Mouse (Mus musculus) layer of hippocampus, postnatal 36 days (tissue): ENCODE results near the gene Cir1. TPM values are rescaled to one million over a fixed set of nuclear protein-coding genes. Genes with fewer than 3 reads are reported as not detected.

Source experiments
- DNase-seq, 2 experiments: peaks; one replicate each; pipeline ENCODE4 v3.0.0; 2022
- total RNA-seq, 2 experiments: library from RNA; stranded (reverse); gene quantifications; 2 replicates each; pipeline ENCODE4 v1.2.3; 2021

Gene Cir1
- total RNA-seq, 2 experiments from 2014 or later = 26.0 to 27.3 TPM

DNA sequence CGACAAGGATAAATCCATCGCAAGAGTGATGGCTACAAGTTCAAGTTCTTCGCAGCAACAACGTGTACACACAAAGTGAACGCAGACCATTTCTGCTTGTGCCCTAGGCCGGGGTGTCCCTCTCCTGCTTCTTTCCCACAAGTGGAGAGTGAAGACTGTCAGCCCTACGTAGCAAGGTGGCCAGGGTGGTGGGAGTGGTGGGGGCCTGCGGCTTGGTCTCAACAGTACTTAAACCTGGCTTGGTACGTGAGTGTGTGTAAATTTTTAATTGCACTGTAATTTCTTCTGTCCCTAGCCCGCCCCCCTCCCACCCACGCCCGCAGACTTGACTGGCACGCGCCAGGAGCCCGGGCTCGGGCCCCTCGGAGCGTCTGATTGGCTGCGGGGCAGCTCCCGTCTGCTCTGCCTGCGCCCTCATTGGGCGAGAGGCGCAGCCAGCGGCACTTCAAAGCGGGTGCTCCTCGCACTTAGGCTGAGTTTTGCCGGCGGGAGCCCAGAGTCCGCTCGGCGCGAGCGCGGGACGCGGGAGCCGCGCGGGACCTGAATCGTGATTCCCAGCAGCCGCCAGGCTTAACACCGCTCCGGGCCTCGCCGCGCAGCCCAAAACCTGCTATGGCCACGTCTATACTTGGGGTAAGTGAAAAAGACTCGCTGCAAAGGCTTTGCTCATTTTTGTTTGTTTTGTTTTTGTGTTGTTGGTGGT lies 40.9 kb downstream of the Cir1 start, which contains the start of gene Sp9:
Gene Sp9, plus strand, starts transcription at position 467 of the 703 bp plus-strand sequence.
- peak; percentile 34 to 41 for DNase-seq

DNA sequence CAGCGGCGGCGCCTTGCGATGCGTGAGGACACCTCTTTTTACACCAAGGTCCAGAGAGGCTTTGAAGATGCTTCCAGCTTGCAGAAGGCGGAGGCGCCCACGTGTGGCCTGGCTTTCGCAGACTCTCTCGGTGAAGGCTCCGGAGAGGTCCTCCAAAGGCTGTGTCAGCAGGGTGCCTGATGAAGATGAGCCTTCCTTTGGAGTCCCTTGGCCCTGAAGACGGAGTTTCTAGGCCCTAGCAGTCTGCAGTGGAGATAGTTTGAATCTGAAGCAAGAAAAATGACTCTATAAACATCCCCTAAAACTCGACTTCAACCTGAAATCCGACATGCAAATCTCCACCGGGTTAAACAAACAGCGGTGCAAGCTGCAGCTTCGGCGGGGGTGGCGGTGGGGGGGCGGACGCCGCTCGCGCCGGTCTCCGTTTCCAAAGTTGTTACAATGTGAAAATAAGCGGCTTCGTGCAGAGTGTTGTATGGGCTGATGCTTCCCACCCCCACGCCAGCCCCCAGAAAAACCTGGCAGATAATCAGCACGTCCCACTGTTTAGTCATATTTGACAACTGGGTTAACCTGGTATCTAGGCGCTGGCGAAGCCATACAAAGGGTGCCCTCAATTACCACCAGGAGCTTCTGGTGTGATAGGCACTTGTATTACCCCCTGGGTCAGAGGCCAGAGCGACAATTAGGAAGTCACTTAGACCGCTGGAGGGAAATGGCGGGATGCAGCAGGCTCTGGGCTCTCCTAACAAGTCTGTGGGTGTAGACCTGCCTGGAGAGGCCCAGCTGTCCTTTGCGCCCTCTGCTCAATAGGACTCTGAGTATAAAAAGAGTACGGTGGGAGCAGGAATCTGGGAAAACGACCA lies 41.7 kb downstream of the Cir1 start:
- peak in 1 of 2 experiments; percentile 24 for DNase-seq

DNA sequence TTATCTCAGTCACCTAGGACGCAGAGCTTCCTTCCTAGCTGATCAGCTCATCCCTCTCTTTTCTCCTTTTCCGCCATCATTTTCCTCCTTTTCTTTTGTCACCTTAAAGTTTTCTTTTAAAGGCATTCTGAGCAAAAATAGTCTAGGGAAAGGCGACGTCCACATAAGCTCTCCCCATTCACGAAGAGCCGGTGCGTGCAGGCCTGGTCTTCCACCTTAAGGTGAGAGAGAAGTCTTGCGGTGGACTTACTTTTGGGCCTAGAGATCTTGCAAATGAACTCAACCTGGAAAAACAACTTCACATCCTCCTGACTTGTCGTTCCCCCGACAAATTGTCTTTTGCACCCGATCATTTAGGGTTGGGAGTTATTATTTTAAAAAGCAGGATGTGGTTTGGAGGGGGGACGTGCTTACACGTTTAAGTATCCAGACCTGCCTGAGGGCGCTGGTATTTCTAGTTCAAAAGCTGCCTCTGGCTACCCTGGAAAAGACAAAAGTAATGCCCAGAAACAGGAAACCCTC lies 42.4 kb downstream of the Cir1 start:
- no peak for DNase-seq

DNA sequence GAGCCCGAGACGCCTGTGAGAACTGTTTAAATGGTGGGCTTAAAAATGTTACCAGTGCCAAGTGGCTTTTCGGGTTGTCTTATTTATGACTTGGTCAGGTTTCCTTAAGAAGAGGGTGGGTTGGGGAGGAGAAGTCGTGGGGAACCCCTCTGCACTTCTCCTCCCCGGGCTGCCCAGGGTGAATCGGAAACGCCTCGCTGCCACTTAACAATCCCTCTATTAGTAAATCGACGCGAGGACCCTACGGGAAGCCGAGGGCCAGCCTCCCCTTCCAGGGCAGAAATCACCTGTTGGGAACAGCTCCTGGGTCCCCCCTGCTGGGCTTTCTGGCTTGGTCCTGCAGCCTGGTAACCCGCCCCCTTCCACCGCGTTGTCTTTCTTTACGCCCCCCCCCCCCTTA lies 42.8 kb downstream of the Cir1 start:
- DNase-seq = no peak

DNA sequence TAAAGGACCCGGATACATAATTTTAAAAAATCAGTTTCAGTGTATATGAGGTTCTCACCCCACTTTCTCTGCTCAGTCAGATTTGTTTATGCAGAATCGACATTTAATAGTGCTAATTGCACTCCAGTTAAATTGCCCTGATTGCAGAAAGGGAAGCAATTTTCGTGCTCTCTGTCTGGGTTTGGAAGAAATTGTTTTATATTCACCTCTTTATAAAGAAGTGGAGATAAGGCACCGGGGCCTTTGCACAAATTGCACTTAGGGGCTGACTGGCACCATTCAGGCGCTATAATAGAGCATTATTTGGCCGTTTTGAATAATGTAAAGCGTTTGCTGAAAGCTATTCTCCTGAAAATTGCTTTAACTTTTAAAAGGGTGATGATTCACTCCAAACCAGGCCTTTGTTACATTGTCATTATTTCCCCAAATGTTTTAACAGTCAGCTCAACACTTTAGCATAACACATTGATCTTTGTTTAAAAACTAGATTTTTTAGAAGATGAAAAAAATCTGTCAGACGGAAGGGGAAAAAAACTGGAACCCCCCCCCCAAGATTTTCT lies 43.6 kb downstream of the Cir1 start:
- DNase-seq = no peak

DNA sequence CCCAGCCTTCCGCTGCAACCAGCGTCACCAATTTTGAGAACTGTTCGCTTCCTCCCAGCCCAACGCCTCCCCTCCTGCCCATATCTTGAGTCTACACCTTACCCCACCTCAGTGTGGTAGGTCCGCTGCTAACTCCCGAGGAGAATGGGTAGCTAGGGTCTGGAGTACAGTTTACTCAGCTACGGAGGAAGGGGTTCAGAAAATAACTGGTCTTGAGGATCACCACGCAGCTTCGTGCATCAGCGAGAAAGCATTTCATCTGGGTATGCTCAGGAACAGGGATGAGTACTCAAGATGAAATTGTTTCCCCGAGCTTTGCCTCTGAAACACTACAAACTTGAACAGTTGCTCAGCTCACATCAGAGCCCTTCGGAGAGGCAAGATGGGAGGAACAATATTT lies 44.2 kb downstream of the Cir1 start:
- no peak for DNase-seq

DNA sequence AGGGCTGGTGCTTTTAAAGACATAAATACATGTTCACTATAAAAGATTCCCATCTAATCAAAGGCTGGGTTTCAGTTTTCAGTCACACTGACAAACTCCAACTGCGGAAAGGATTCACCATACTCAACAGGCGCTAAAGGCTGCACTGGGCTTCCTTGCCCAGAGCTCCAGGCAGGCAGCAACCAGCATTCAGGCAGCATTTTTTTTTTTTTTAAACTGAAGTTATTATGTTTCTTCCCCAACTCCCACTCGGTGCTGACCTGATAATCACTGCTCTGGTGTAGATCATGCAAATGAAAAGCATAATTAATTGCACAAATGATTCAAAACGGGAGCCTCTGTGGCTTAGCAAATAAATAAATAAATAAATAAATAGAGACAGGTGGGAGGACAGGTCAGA lies 44.7 kb downstream of the Cir1 start:
- DNase-seq = no peak

DNA sequence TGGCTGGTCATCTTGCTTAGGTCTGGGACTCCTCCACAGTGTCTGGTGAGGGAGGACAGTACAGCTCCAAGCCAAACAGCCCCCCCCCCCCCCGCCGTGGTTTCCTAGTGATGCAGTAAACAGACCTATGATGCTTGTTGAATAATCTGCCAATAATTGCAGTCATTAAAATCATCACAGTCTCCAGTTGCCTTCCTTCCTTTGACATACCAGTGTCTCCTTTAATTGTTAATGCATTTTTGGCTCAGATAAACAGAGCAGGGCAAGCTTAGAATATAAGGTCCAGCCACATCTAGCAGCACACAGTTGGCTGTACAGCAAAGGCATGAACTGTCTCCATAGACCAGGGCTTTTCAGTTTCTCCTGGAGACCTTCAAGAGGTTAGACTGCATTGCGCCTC lies 45.3 kb downstream of the Cir1 start:
- DNase-seq = no peak

DNA sequence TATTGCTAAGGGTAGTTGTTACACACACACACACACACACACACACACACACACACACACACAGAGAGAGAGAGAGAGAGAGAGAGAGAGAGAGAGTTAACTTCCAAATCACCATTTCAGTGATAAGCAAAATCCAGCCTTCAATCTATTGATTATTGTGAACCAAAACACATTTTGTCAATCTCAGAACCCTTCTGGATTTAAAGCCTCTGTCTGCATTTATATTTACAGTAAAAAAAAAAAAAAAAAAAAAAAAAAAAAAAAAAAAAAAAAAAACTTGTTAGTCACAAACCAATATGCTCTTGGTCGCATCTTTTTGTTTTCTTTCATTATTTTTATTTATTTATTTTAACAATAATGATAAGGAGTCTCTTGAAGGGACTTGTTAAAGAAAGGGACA lies 45.9 kb downstream of the Cir1 start:
- no peak for DNase-seq

DNA sequence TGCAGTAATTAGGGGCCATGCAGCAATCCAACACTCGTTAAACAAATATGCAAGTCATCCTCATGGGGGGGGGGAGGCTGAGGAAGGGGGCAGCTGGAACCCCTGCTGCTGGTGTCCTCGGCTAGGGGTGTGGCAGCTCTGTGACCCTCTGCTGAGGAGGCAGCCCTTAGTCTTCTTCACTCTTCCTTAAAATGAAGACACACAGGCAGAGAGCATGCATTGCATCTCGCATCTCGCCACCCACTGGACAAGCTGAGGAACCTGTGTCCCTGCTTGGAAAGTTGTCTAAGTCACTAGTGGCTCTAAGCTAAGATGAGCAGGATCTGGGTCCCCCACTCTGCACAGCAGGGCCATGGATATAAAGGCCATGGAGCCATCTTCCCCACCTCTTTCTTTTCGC lies 46.5 kb downstream of the Cir1 start:
- no peak for DNase-seq

DNA sequence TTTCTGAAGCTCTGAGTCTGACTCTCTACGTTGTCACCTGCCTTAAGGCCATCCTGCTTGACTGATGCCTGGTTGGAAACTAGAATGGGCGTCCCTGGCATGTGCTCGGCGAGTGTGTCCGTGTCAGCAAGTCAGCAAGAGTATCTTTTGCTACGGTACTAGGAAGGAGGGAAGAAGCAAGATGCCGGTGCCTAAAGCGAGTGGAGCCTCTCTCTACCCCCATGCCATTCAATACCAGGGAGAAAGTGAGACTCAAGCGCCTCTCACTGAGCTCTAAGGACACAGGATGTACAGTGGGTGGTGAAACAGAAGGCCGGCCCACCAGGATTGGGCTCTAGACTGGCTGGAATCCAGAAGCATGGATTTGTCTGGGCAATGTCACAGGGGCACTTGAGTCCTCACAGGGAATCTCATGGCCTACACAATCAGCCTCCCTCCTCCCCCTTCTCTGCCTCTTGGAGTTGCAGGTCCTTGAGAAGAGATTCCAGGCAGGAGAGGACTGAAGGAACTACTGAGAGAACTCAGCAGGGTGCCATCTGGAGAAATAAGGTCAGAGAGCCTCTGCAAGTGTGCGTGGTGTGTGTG lies 47.8 kb downstream of the Cir1 start:
- no peak for DNase-seq

DNA sequence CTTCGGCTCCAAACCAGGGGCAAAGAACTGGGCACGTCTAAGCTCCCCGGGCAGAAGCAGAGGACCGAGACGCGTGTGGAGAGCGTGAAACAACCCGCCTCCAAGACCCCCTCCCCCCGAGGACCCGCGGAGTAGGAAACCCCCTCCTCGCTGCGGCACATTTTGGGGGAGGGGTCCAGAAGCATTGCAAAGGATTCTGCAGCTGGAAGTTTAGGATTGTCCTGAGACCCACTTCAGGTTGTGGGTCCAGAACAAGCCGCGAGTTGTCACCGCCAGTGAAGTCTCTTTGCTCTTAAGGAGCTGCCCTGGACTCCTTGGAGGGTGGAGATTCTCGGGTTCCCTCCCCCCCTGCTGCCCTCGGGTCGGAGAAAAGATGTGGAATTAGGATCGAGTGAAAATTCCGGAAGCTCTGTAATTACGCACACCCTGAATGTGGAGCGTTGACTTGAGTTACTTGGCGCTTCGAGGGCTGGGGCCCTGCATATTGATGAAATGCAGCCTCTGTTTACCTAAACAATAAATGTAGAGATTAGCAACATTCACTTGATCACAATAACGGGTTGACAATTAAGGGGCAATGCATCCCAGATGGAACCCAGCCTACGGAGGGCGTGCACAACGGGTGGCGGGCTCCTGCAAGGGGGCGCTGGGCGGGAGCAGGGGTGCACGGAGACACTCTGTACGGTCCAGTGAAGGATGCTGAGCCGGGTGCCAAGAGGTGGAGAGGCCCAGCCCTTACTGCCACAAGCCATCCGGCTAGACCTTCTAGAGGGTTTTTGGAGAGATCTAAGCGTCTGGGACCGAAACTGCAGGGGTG lies 48.5 kb downstream of the Cir1 start:
- no peak for DNase-seq

DNA sequence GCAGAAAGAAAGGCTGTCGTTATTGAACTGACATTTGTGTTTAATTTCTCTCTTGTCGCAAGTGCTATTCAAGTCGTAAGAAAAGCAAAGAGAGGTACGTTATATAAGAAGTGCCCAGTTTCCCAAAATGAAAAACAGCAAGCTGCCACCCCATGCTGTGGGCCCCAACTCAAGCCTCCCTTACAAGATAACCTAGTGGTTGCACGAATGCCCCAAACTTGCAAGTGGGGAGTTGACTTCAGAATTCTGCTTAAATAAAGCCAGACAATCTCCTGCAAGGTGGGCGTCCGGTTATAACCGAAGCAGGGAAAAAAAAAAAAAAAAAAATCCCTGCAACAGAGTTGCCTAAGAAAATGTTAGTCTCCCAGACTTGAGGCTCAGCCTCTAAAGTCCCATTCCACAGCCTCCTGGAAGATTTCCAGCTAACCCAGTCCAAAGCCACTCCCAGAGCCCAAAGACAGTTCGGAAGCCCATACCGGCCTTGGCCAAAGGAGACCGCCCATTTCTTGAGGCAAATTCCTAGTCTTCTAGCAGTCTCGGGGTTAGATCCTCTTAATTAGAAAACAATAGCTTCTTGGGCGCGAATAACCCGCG lies 49.2 kb downstream of the Cir1 start:
- DNase-seq = no peak

DNA sequence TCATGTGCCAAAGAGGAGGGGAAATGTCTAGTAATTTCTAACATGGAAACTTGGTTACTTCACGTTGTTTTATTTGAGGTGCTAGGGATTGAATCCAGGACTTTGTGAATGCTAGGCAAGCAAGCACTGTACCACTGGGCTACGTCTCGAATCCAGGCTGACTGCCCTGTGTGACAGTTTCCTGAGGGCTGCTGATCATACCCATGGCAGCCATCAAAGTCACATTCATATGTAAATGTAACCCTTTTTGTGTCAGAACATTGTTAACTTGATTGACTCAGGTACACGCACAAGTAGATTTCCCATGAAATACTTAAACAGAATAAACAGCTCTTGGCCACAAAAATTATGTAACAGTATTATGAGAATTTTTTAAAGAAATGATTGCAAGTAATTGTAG lies 63.8 kb downstream of the Cir1 start:
- DNase-seq = no peak

DNA sequence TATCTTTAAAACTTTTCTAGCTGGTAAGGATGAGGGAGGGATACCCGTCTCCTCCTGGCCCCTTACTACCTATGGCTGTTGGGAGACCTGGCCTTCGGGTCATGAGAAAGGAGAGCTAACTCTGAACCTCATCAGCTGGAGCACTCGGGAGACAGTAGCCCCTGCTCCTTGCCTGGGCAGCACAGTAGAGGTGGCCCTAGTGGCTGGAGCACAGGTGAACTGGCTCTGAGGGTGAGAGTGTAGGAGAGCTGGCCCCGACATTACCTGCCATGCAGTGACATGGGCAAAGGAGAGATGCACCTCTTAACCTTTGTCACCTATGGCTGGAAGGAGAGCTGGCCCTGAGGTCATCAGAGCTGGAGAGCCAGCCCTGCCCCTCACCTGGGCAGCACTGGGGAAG lies 71.2 kb downstream of the Cir1 start:
- no peak for DNase-seq

Other genes with a start within 250 kb of the Cir1 start
- 100 to 1,000 TPM; 119 to 126 TPM for gene Ola1, start 93.8 kb downstream of the Cir1 start, total RNA-seq
- 1 to 10 TPM; 3.6 to 4.1 TPM for gene Sp9, start 40.8 kb downstream of the Cir1 start, total RNA-seq
- 10 to 100 TPM; 22.8 to 23.9 TPM for gene Scrn3, start 100 bp downstream of the Cir1 start, total RNA-seq
- gene Gpr155, start 73.9 kb upstream of the Cir1 start, total RNA-seq = 10 to 100 TPM; 64.7 to 65.3 TPM
- 1 to 10 TPM; 7.9 to 9.0 TPM for gene Wipf1, start 217.0 kb upstream of the Cir1 start, total RNA-seq